ENCODE assay signal across 23 mouse cellular contexts in the genomic region with DNA sequence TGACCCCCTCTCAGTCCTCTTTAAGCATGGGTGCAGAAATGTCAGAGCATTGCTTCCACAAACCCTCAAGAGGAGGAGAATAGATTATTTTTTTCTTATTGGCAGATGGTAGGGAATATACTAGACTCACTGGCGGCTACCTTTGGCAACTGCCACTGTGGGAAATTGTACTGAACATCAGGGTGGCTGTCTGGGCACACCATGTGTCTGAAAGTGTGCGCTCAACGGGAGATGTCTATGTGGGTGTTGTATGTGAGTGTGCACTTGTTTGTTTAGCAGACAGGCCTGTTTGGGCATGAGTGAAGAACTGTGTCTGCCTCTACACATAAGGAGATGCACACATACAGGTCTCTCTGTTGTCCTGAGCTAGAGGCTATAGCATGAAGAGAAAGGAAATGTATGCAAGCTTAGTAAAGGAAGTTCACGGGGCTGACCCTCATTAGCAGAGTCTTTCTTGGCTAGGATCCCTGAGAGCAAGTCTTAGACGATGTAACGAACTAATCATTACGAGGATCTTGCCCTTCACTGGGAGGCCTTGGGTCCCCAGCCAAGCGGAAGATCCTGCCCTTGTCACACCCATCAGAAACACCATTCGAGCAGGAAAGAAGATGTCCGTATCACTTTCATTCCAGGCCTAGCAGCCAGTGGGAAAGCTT. TPM values are rescaled to one million over a fixed set of nuclear protein-coding genes. Genes with fewer than 3 reads are reported as not detected.
DNase-seq lines count a peak whose midpoint lies in the region; ATAC-seq and TF ChIP-seq lines count a peak whose summit lies in the region.
"Had no signal": no experiment of that assay in that cellular context is flagged by ENCODE, and none has a peak within 500 bp of the region (broad histone marks: within the 10 kb centered on the region; RNA-seq: fewer than 3 reads in every experiment).

No protein-coding gene starts in this region.

- H3K4me1 ChIP-seq in lung, embryonic 14.5 days (ENCODE audit: insufficient read depth): peaks cover 7% of the 10 kb centered on the region; the same call in 1 of the 2 replicates
- peaks cover 7% of the 10 kb centered on the region for H3K4me1 ChIP-seq in limb, embryonic 10.5 days
- H3K4me1 ChIP-seq: liver, embryonic 13.5 days had no signal

- peak overlapping the region; percentile 38; the same call in 1 of the 2 replicates for H3K27ac ChIP-seq in lung, embryonic 14.5 days (ENCODE audit: low read depth)
- H3K27ac ChIP-seq in limb, embryonic 10.5 days: no peak overlapping the region
- H3K27ac ChIP-seq: liver, embryonic 13.5 days; neural tube, embryonic 12.5 days had no signal

- 40% methylated on average over 10 of the region's 10 CpGs for WGBS in lung, embryonic 14.5 days
- 78% methylated on average over 10 of the region's 10 CpGs for WGBS in limb, embryonic 10.5 days

- H3K9me3 ChIP-seq in lung, embryonic 14.5 days (ENCODE audit: low read depth, low read length): no peaks in the 10 kb centered on the region
- H3K9me3 ChIP-seq in limb, embryonic 10.5 days (replicated peaks): no peaks in the 10 kb centered on the region
- H3K9me3 ChIP-seq: liver, embryonic 13.5 days; neural tube, embryonic 12.5 days had no signal

- no peak overlapping the region for H3K4me3 ChIP-seq in lung, embryonic 14.5 days (ENCODE audit: low read depth, low read length)
- H3K4me3 ChIP-seq in limb, embryonic 10.5 days: no peak overlapping the region
- H3K4me3 ChIP-seq: erythroblast, embryonic 14.5 days; liver, embryonic 13.5 days; neural tube, embryonic 12.5 days had no signal

- peak; percentile 54 for ATAC-seq in lung, embryonic 14.5 days (ENCODE audit: insufficient read depth)
- ATAC-seq: activated CD4-positive, CD25-positive, alpha-beta regulatory T cell, adult 4 months; hindbrain, embryonic 16.5 days had no signal

- H3K36me3 ChIP-seq in lung, embryonic 14.5 days (ENCODE audit: insufficient read depth): no peaks in the 10 kb centered on the region
- no peaks in the 10 kb centered on the region for H3K36me3 ChIP-seq in limb, embryonic 10.5 days
- H3K36me3 ChIP-seq: liver, embryonic 13.5 days; neural tube, embryonic 12.5 days had no signal

- TF ChIP-seq CTCF in lung, embryonic 14.5 days (IDR thresholded peaks at IDR 0.05; ENCODE audit: low read depth): no peak

- DNase-seq in adrenal gland, postnatal 14 days: peak; percentile 33
- no peak for DNase-seq in adrenal gland, postnatal 10 days
- DNase-seq in lung, embryonic 14.5 days: peak; percentile 82
- no peak for DNase-seq in lung, adult 18-20 months
- DNase-seq in brain, adult 2 months (ENCODE audit: low read depth, low spot score): peak; percentile 49
- DNase-seq in layer of hippocampus, adult 8-10 months (ENCODE audit: low spot score in 2 of 2): peak; percentile 52 to 59
- no peak for DNase-seq in limb, embryonic 10.5 days (ENCODE audit: low spot score)
- no peak for DNase-seq in cerebellum, postnatal 25 days
- DNase-seq: gastrocnemius, postnatal 10 days; heart, postnatal 10 days; kidney, adult 8-10 months; liver, embryonic 13.5 days; right cerebral cortex, adult 18-20 months; thymus, postnatal 4 days had no signal

- H3K9ac ChIP-seq in lung, embryonic 14.5 days: no peak overlapping the region
- H3K9ac ChIP-seq: liver, embryonic 13.5 days; neural tube, embryonic 12.5 days had no signal

- H3K4me2 ChIP-seq in lung, embryonic 14.5 days: no peak overlapping the region
- H3K4me2 ChIP-seq: liver, embryonic 13.5 days; neural tube, embryonic 12.5 days had no signal

- H3K27me3 ChIP-seq in lung, embryonic 14.5 days (ENCODE audit: insufficient read depth, low read length): no peaks in the 10 kb centered on the region
- H3K27me3 ChIP-seq in limb, embryonic 10.5 days (ENCODE audit: low read depth, poor library complexity, severe bottlenecking): no peaks in the 10 kb centered on the region
- H3K27me3 ChIP-seq: liver, embryonic 13.5 days; neural tube, embryonic 12.5 days had no signal

RNA-seq across cellular contexts. Expression of a gene that starts 8.8 kb away (rescaled TPM):
- not detected in 2 replicates for total RNA-seq in adrenal gland, postnatal 14 days (2021)
- total RNA-seq in adrenal gland, postnatal 10 days (2021): not detected
- not detected in 2 replicates for polyA plus RNA-seq in lung, embryonic 14.5 days (2014; fragmentation: Nextera tagmentation; extraction: Ambion mirVana)
- not detected for total RNA-seq in layer of hippocampus, adult 8-10 months (2022)
- polyA plus RNA-seq in limb, embryonic 10.5 days (2016; fragmentation: Nextera tagmentation; extraction: Ambion mirVana): not detected in 2 replicates
- total RNA-seq: gastrocnemius, postnatal 10 days; heart, adult 8-10 months; heart, postnatal 10 days; left cerebral cortex, adult 18-20 months; megakaryocyte-erythroid progenitor cell, adult 5-6 weeks had no signal
- polyA plus RNA-seq: activated CD4-positive, CD25-positive, alpha-beta regulatory T cell, adult 4 months; erythroblast, embryonic 14.5 days; hindbrain, embryonic 16.5 days; limb, embryonic 11.5 days; liver, embryonic 13.5 days; neural tube, embryonic 12.5 days; spleen, adult 2 months had no signal

RNA-seq across cellular contexts. Expression of a gene that starts 23.3 kb away (rescaled TPM):
- 1.6 and 1.7 TPM in 2 replicates for total RNA-seq in adrenal gland, postnatal 14 days (2021)
- total RNA-seq in adrenal gland, postnatal 10 days (2021): 1 to 10 TPM; 1.8 TPM
- 6.9 and 7.6 TPM in 2 replicates for polyA plus RNA-seq in lung, embryonic 14.5 days (2014; fragmentation: Nextera tagmentation; extraction: Ambion mirVana)
- 1 to 10 TPM; 1.3 to 3.0 (median 2.4) TPM for total RNA-seq in layer of hippocampus, adult 8-10 months (2022)
- 9.7 and 11.2 TPM in 2 replicates for polyA plus RNA-seq in limb, embryonic 10.5 days (2016; fragmentation: Nextera tagmentation; extraction: Ambion mirVana)
- total RNA-seq: megakaryocyte-erythroid progenitor cell, adult 5-6 weeks had no signal
- polyA plus RNA-seq: activated CD4-positive, CD25-positive, alpha-beta regulatory T cell, adult 4 months; erythroblast, embryonic 14.5 days had no signal

Comparison
In these comparisons a context has a peak if more than half of its experiments do, and no peak if none do; other contexts are left out.
1. DNase-seq: peak in adrenal gland, postnatal 14 days (single experiment), lung, embryonic 14.5 days (single experiment), brain, adult 2 months (single experiment) and layer of hippocampus, adult 8-10 months (2 of 2); none in adrenal gland, postnatal 10 days (single experiment), lung, adult 18-20 months (0 of 2), limb, embryonic 10.5 days (single experiment) and cerebellum, postnatal 25 days (0 of 2).